Mouse (Mus musculus) lung, postnatal 0 days (tissue): ENCODE results near the gene Vmn1r173.

Experiments
- CTCF ChIP-seq: IDR thresholded peaks from 2 replicates; pipeline ENCODE4 v1.5.1; 2016; ENCODE audit warnings: antibody characterized with exemption, mild to moderate bottlenecking
- EP300 ChIP-seq: IDR thresholded peaks from 2 replicates; pipeline ENCODE4 v1.6.1; 2016; ENCODE audit warnings: antibody characterized with exemption, mild to moderate bottlenecking, control low read depth

GRCm38 (mm10) chr7:23658016-23658415 lies 42.5 kb upstream of the Vmn1r173 start, which contains the start of gene Vmn1r172:
- TF ChIP-seq CTCF (no peak), EP300 (no peak)
